Mouse (Mus musculus) CH12.LX (cell line): Measurements from ENCODE around the gene Tmem243. TPM values are rescaled to one million over a fixed set of nuclear protein-coding genes. Genes with fewer than 3 reads are reported as not detected.

Experiments
- DNase-seq: peaks from one replicate; pipeline ENCODE4 v3.0.0-alpha.2; 2013; ENCODE audit errors: extremely low read depth
- H3K27ac ChIP-seq: 2 replicates; pipeline ENCODE4 v1.5.1; 2012; ENCODE audit warnings: low read depth, mild to moderate bottlenecking, control low read depth, moderate library complexity; ENCODE audit not compliant: insufficient read depth
- H3K27me3 ChIP-seq: replicated peaks from 2 replicates; pipeline ENCODE3; 2012; ENCODE audit warnings: inconsistent platforms
- H3K36me3 ChIP-seq, 2 experiments: replicated peaks in 1 of 2; 2 replicates each; pipeline versions ENCODE3 to v1.6.1; 2012; ENCODE audit warnings: inconsistent platforms in 1 of 2, low read length in 1 of 2, mild to moderate bottlenecking in 1 of 2, mixed read lengths in 1 of 2, moderate library complexity in 1 of 2; ENCODE audit not compliant: control insufficient read depth in 1 of 2, insufficient read depth in 1 of 2
- H3K4me1 ChIP-seq, 2 experiments: 2 replicates each; pipeline ENCODE4 v1.6.1; 2012; ENCODE audit warnings: inconsistent platforms in 1 of 2, moderate library complexity in 1 of 2; ENCODE audit not compliant: insufficient read depth in 2 of 2, control insufficient read depth in 1 of 2
- H3K4me2 ChIP-seq: 2 replicates; pipeline ENCODE4 v1.6.1; 2012; ENCODE audit warnings: low read depth, mild to moderate bottlenecking, control low read depth; ENCODE audit not compliant: poor library complexity, insufficient read depth, severe bottlenecking
- H3K4me3 ChIP-seq, 3 experiments: fragments of 150-350 bp in 1 of 3; sonication (generic) in 1 of 3; replicated peaks in 1 of 3; 2 replicates each; pipeline versions ENCODE3 to v1.5.1; 2011 to 2012; ENCODE audit warnings: low read depth in 2 of 3, low read length in 2 of 3, mild to moderate bottlenecking in 2 of 3, moderate library complexity in 2 of 3, control low read depth in 1 of 3, improper control_type of control experiment in 1 of 3, inconsistent platforms in 1 of 3, mixed read lengths in 1 of 3; ENCODE audit not compliant: poor library complexity in 1 of 3
- H3K79me2 ChIP-seq: replicated peaks from 2 replicates; pipeline ENCODE4 v1.6.1; 2012; ENCODE audit warnings: mild to moderate bottlenecking, moderate library complexity; ENCODE audit not compliant: control insufficient read depth, poor library complexity, insufficient read depth, severe bottlenecking; ENCODE audit errors: extremely low read depth
- H3K9ac ChIP-seq: 2 replicates; pipeline ENCODE4 v1.6.1; 2012; ENCODE audit warnings: low read depth, mild to moderate bottlenecking, control low read depth, moderate library complexity; ENCODE audit not compliant: insufficient read depth
- H3K9me3 ChIP-seq: replicated peaks from 2 replicates; pipeline ENCODE3; 2012; ENCODE audit warnings: low read length, inconsistent platforms, mixed read lengths
- CTCF ChIP-seq, 2 experiments: IDR thresholded peaks in 1 of 2; conservative IDR thresholded peaks in 1 of 2; 2 replicates each; pipeline ENCODE4 v1.5.1; 2011 to 2012; ENCODE audit warnings: low read depth in 2 of 2, low read length in 2 of 2, improper control_type of control experiment in 1 of 2, inconsistent platforms in 1 of 2, mild to moderate bottlenecking in 1 of 2, moderate library complexity in 1 of 2
- E2F4 ChIP-seq: IDR thresholded peaks from 2 replicates; pipeline ENCODE4 v1.6.1; 2011; ENCODE audit warnings: low read depth, low read length, improper control_type of control experiment; ENCODE audit not compliant: insufficient replicate concordance
- ELF1 ChIP-seq: IDR thresholded peaks from 2 replicates; pipeline ENCODE4 v1.6.1; 2014; ENCODE audit warnings: low read depth, mild to moderate bottlenecking, inconsistent platforms, low read length, improper control_type of control experiment
- ETS1 ChIP-seq: conservative IDR thresholded peaks from 2 replicates; pipeline ENCODE4 v1.6.1; 2012; ENCODE audit warnings: low read depth, mild to moderate bottlenecking, inconsistent platforms, low read length, improper control_type of control experiment, moderate library complexity
- GABPA ChIP-seq: IDR thresholded peaks from 2 replicates; pipeline ENCODE4 v1.6.1; 2012; ENCODE audit warnings: low read depth, low read length, improper control_type of control experiment, inconsistent platforms; ENCODE audit not compliant: insufficient replicate concordance
- HCFC1 ChIP-seq: IDR thresholded peaks from 2 replicates; pipeline ENCODE4 v1.6.1; 2012; ENCODE audit warnings: low read depth, mild to moderate bottlenecking, inconsistent platforms, low read length, improper control_type of control experiment
- IRF4 ChIP-seq: IDR thresholded peaks from 2 replicates; pipeline ENCODE4 v1.6.1; 2014; ENCODE audit warnings: low read depth, mild to moderate bottlenecking, inconsistent platforms, low read length, improper control_type of control experiment
- JUND ChIP-seq: conservative IDR thresholded peaks from 2 replicates; pipeline ENCODE4 v1.6.1; 2011; ENCODE audit warnings: low read depth, low read length, improper control_type of control experiment
- KAT2A ChIP-seq: IDR thresholded peaks from 2 replicates; pipeline ENCODE4 v1.6.1; 2012; ENCODE audit warnings: low read length, improper control_type of control experiment, inconsistent platforms; ENCODE audit not compliant: insufficient replicate concordance
- MAFK ChIP-seq: IDR thresholded peaks from 2 replicates; pipeline ENCODE4 v1.6.1; 2011; ENCODE audit warnings: low read length, improper control_type of control experiment; ENCODE audit not compliant: insufficient replicate concordance
- MAZ ChIP-seq: IDR thresholded peaks from 2 replicates; pipeline ENCODE4 v1.6.1; 2012; ENCODE audit warnings: low read depth, mild to moderate bottlenecking, inconsistent platforms, low read length, improper control_type of control experiment, moderate library complexity
- MYC ChIP-seq: IDR thresholded peaks from 2 replicates; pipeline ENCODE4 v1.6.1; 2011; ENCODE audit warnings: low read depth, mild to moderate bottlenecking, improper control_type of control experiment, low read length
- NELFE ChIP-seq: IDR thresholded peaks from 2 replicates; pipeline ENCODE4 v1.6.1; 2011; ENCODE audit warnings: low read depth, low read length, improper control_type of control experiment
- NRF1 ChIP-seq: IDR thresholded peaks from 2 replicates; pipeline ENCODE4 v1.6.1; 2014; ENCODE audit warnings: low read depth, mild to moderate bottlenecking, inconsistent platforms, low read length, improper control_type of control experiment, moderate library complexity
- POLR2A ChIP-seq: IDR thresholded peaks from 2 replicates; pipeline ENCODE4 v1.6.1; 2011; ENCODE audit warnings: low read depth, mild to moderate bottlenecking, improper control_type of control experiment, low read length
- RAD21 ChIP-seq: IDR thresholded peaks from 2 replicates; pipeline ENCODE4 v1.6.1; 2011; ENCODE audit warnings: low read depth, mild to moderate bottlenecking, low read length, improper control_type of control experiment, moderate library complexity
- RCOR1 ChIP-seq: conservative IDR thresholded peaks from 2 replicates; pipeline ENCODE4 v1.6.1; 2012; ENCODE audit warnings: low read depth, mild to moderate bottlenecking, inconsistent platforms, low read length, improper control_type of control experiment
- SMC3 ChIP-seq: IDR thresholded peaks from 2 replicates; pipeline ENCODE4 v1.6.1; 2011; ENCODE audit warnings: low read depth, low read length, improper control_type of control experiment
- TBP ChIP-seq: conservative IDR thresholded peaks from 2 replicates; pipeline ENCODE4 v1.6.1; 2011; ENCODE audit warnings: low read depth, low read length, improper control_type of control experiment
- TCF12 ChIP-seq: IDR thresholded peaks from 2 replicates; pipeline ENCODE4 v1.6.1; 2014; ENCODE audit warnings: low read depth, mild to moderate bottlenecking, inconsistent platforms, low read length, improper control_type of control experiment
- USF1 ChIP-seq: IDR thresholded peaks from 2 replicates; pipeline ENCODE4 v1.6.1; 2014; ENCODE audit warnings: low read depth, mild to moderate bottlenecking, inconsistent platforms, low read length, improper control_type of control experiment
- ZC3H11A ChIP-seq: IDR thresholded peaks from 2 replicates; pipeline ENCODE4 v1.6.1; 2012; ENCODE audit warnings: low read depth, mild to moderate bottlenecking, inconsistent platforms, low read length, improper control_type of control experiment
- ZMIZ1 ChIP-seq: IDR thresholded peaks from 2 replicates; pipeline ENCODE4 v1.6.1; 2012; ENCODE audit warnings: low read depth, mild to moderate bottlenecking, inconsistent platforms, low read length, improper control_type of control experiment
- dilution Hi-C: fragments of 300-500 bp; cut with MboI; formaldehyde crosslinking; loops from 2 replicates; pipeline ENCODE4 v1.14.3; 2020; ENCODE audit warnings: low sequenced_read_pairs; ENCODE audit not compliant: extremely low pct_unique_long_range_greater_than_20kb, extremely low pct_ligation_motif_present
- in situ Hi-C: fragments of 300-500 bp; cut with MboI; formaldehyde crosslinking; loops from 3 replicates; pipeline ENCODE4 v1.14.3; 2019; ENCODE audit warnings: low sequenced_read_pairs, low pct_ligation_motif_present, low pct_unique_long_range_greater_than_20kb, mixed read lengths
- polyA plus RNA-seq: library from polyadenylated mRNA; unstranded; fragments of >175 nt; gene quantifications from 2 replicates; pipeline ENCODE4 v1.2.1, GENCODE M21; 2012; ENCODE audit warnings: low read depth; ENCODE audit not compliant: insufficient read length
- total RNA-seq, 2 experiments: library from RNA; depleted of rRNA; stranded (reverse); fragments of 300-350 nt in 1 of 2; fragments of >200 nt in 1 of 2; gene quantifications; 2 replicates each; pipeline ENCODE4 v1.2.3; 2012 to 2014

Gene Tmem243
- total and polyA plus RNA-seq, 3 experiments: 74.7 to 107 (median 87.0) TPM

GRCm38 (mm10) chr5:9069599-9070209 lies 30.8 kb upstream of the Tmem243 start:
- no peaks in the 10 kb centered on the region for H3K27me3 ChIP-seq
- H3K27ac ChIP-seq: no peak overlapping the region
- H3K9ac ChIP-seq: no peak overlapping the region
- H3K36me3 ChIP-seq: no peaks in the 10 kb centered on the region
- TF ChIP-seq JUND (no peak), MAFK (no peak)
- H3K4me1 ChIP-seq: peaks cover 8 to 17% of the 10 kb centered on the region in 2 experiments
- no peaks in the 10 kb centered on the region for H3K9me3 ChIP-seq
- dilution Hi-C loops: no loop called here
- in situ Hi-C loops: loop anchor here (10.0 kb wide), 1 partner anchor 45 kb away; no protein-coding TSS in a partner anchor
- no peaks in the 10 kb centered on the region for H3K79me2 ChIP-seq
- no peak overlapping the region for H3K4me2 ChIP-seq
- no peak overlapping the region for H3K4me3 ChIP-seq
- DNase-seq: no peak

DNA sequence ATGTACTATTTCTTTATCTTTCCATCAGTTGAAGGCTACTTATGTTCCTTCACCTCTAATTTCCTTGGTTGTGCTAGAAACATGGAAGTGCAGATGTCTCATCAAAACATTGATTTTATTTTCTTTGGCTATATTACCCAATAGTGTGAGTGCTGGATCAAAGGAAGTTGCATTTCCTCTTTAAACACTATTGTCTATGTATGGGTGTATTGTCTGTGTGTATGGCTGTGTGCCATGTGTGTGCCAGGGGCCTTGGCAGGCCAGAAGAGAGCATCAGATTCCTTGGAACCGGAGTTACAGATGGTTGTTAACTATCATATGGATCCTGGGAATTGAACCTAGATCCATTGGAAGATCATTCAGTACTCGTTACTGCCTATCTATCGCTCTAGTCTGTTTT lies 29.1 kb upstream of the Tmem243 start:
- H3K36me3 ChIP-seq: no peaks in the 10 kb centered on the region
- H3K4me3 ChIP-seq: no peak overlapping the region
- DNase-seq: no peak
- no peak overlapping the region for H3K9ac ChIP-seq
- in situ Hi-C loops: no loop called here
- no peaks in the 10 kb centered on the region for H3K9me3 ChIP-seq
- H3K27ac ChIP-seq: no peak overlapping the region
- H3K27me3 ChIP-seq: no peaks in the 10 kb centered on the region
- dilution Hi-C loops: no loop called here
- H3K4me2 ChIP-seq: no peak overlapping the region
- no peaks in the 10 kb centered on the region for H3K79me2 ChIP-seq
- TF ChIP-seq USF1: no peak
- TF ChIP-seq ZMIZ1: no peak
- TF ChIP-seq KAT2A: no peak
- no peak for TF ChIP-seq GABPA
- no peak for TF ChIP-seq CTCF (conservative IDR thresholded peaks at IDR 0.05 in 1 of 2, IDR thresholded peaks at IDR 0.05 in 1 of 2; ENCODE audit: low read depth in 2 of 2, low read length in 2 of 2)
- no peak for TF ChIP-seq MAZ
- TF ChIP-seq POLR2A: no peak
- TF ChIP-seq SMC3: no peak
- TF ChIP-seq ZC3H11A: no peak
- peaks cover 8 to 15% of the 10 kb centered on the region in 2 experiments for H3K4me1 ChIP-seq

- in situ Hi-C loops (no loop called here), dilution Hi-C loops (no loop called here)
- no peak overlapping the region for H3K9ac ChIP-seq
- no peak overlapping the region for H3K4me3 ChIP-seq
- DNase-seq: peak; percentile 75
- peak overlapping the region; percentile 12; the same call in 1 of the 2 replicates for H3K4me2 ChIP-seq
- peak overlapping the region; percentile 7; the same call in 1 of the 2 replicates for H3K27ac ChIP-seq
- no peaks in the 10 kb centered on the region for H3K9me3 ChIP-seq
- no peaks in the 10 kb centered on the region for H3K27me3 ChIP-seq
- H3K4me1 ChIP-seq: peaks cover 8 to 15% of the 10 kb centered on the region in 2 experiments
- H3K36me3 ChIP-seq: no peaks in the 10 kb centered on the region
- H3K79me2 ChIP-seq: no peaks in the 10 kb centered on the region
- no peak for TF ChIP-seq KAT2A
- peak; percentile 96 for TF ChIP-seq ZC3H11A
- peak; percentile 78; the same call in 1 of the 2 replicates for TF ChIP-seq NELFE
- TF ChIP-seq RAD21: no peak; the same call in none of the 2 replicates
- TF ChIP-seq IRF4: peak; percentile 85
- 0 out of 2 replicates have a peak, but pooled peaks have one; percentile 45 for TF ChIP-seq E2F4
- TF ChIP-seq RCOR1: no peak
- TF ChIP-seq ELF1: no peak
- TF ChIP-seq JUND: peak; percentile 66
- 0 out of 2 replicates have a peak, but pooled peaks have one; percentile 44 for TF ChIP-seq TBP
- peak; percentile 40 to 100 for TF ChIP-seq CTCF (conservative IDR thresholded peaks at IDR 0.05 in 1 of 2, IDR thresholded peaks at IDR 0.05 in 1 of 2; ENCODE audit: low read depth in 2 of 2, low read length in 2 of 2)
- TF ChIP-seq ZMIZ1: no peak
- peak; percentile 32; the same call in 1 of the 2 replicates for TF ChIP-seq NRF1
- TF ChIP-seq MYC: peak; percentile 87
- no peak for TF ChIP-seq ETS1
- 0 out of 2 replicates have a peak, but pooled peaks have one; percentile 28 for TF ChIP-seq TCF12
- peak; percentile 30; the same call in 1 of the 2 replicates for TF ChIP-seq HCFC1
Observed at GRCm38 (mm10) chr5:9073177-9073854, 27.2 kb upstream of the Tmem243 start.
